Mouse (Mus musculus) midbrain, embryonic 13.5 days (tissue): ENCODE measurements at regions not wholly inside any gene's neighbourhood (a gene's known extent, or its start where the extent isn't known, plus 50 kb on each side); places are given as distances from the start of the nearest gene placed in this dataset.

Experiments
- ATAC-seq: fragments of 200-750 bp; cut with Nextera tagmentation; 2 replicates; pipeline ENCODE4 v1.8.0; 2017; ENCODE audit warnings: mild to moderate bottlenecking, moderate TSS enrichment, moderate library complexity
- H3K27ac ChIP-seq: fragments of 300-500 bp; sonication (generic); 2 replicates; pipeline ENCODE4 v1.5.1; 2015; ENCODE audit warnings: inconsistent platforms, mild to moderate bottlenecking, moderate library complexity
- H3K27me3 ChIP-seq: fragments of 300-500 bp; sonication (generic); 2 replicates; pipeline ENCODE4 v1.6.1; 2015; ENCODE audit warnings: mild to moderate bottlenecking, inconsistent platforms
- H3K36me3 ChIP-seq: fragments of 300-500 bp; sonication (generic); 2 replicates; pipeline ENCODE4 v1.6.1; 2015; ENCODE audit warnings: mild to moderate bottlenecking, inconsistent platforms
- H3K4me1 ChIP-seq: fragments of 300-500 bp; sonication (generic); replicated peaks from 2 replicates; pipeline ENCODE4 v1.6.1; 2015; ENCODE audit warnings: inconsistent platforms
- H3K4me2 ChIP-seq: fragments of 300-500 bp; sonication (generic); replicated peaks from 2 replicates; pipeline ENCODE4 v1.6.1; 2015; ENCODE audit warnings: moderate library complexity, mild to moderate bottlenecking, inconsistent platforms
- H3K4me3 ChIP-seq: fragments of 300-500 bp; sonication (generic); replicated peaks from 2 replicates; pipeline ENCODE4 v1.5.1; 2015; ENCODE audit warnings: mild to moderate bottlenecking, inconsistent platforms
- H3K9ac ChIP-seq: fragments of 300-500 bp; sonication (generic); replicated peaks from 2 replicates; pipeline ENCODE4 v1.6.1; 2015; ENCODE audit warnings: mild to moderate bottlenecking, inconsistent platforms
- H3K9me3 ChIP-seq: fragments of 300-500 bp; sonication (generic); 2 replicates; pipeline ENCODE4 v1.6.1; 2016; ENCODE audit warnings: mild to moderate bottlenecking, inconsistent platforms
- WGBS: fragments of 180-500 bp; shearing (Covaris S2); methylation state at CpG from one replicate; pipeline ENCODE4 v1.1.7; 2015; 5-methylcytosine and 5-hydroxymethylcytosine counted together

DNA sequence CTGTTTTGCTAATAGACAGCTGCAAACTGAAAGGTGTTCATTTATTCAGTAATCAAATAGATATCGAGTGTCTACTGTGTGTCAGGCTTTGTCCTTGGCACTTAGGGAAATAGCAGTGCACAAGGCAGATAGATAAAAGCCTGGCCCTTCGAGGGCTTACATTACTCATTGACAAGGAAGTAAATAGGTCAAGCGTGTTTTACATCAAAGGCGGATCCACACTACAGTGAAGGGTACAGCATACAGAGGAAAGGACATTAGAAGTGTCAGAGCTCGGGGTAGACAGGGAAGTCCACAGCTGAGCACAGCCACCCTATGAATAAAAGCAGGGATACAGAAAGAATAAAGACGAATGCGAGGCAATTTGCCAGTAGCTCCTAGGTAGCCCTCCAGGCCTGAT is 251.6 kb upstream of the Zfp703 start:
- WGBS: 62% methylated on average over 7 of the region's 7 CpGs
- no peak overlapping the region for H3K4me2 ChIP-seq
- peak; percentile 69; the same call in 1 of the 2 replicates for ATAC-seq
- no peaks in the 10 kb centered on the region for H3K27me3 ChIP-seq
- no peak overlapping the region for H3K9ac ChIP-seq
- H3K9me3 ChIP-seq: no peaks in the 10 kb centered on the region
- no peak overlapping the region for H3K4me3 ChIP-seq
- no peak overlapping the region for H3K27ac ChIP-seq
- H3K4me1 ChIP-seq: peaks cover 9% of the 10 kb centered on the region; the same call in 1 of the 2 replicates
- H3K36me3 ChIP-seq: no peaks in the 10 kb centered on the region

DNA sequence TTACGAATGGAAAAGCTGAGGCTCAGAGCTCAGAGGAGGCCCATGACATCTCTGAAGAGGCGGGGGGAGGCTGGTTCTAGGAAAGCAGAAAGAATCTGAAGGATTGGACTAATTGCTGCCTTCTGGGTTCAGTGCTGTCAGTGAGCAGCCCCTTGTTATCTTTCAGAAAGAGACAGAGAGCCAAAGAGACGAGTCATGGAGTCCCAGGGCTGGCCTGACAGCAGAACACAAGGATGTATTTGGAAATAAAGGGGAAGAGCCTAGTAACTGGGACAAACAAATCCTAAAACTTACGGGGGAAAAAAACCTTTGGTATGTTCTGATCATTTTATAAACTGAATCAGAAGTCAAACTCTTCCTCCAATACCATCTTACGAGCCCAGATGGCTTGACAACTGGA is 247.8 kb upstream of the Zfp703 start:
- H3K4me3 ChIP-seq: no peak overlapping the region
- no peak overlapping the region for H3K4me2 ChIP-seq
- no peaks in the 10 kb centered on the region for H3K27me3 ChIP-seq
- no peak for ATAC-seq
- 90% methylated on average over 5 of the region's 5 CpGs for WGBS
- H3K36me3 ChIP-seq: no peaks in the 10 kb centered on the region
- no peak overlapping the region for H3K27ac ChIP-seq
- H3K9me3 ChIP-seq: no peaks in the 10 kb centered on the region
- no peak overlapping the region for H3K9ac ChIP-seq
- H3K4me1 ChIP-seq: peaks cover 9% of the 10 kb centered on the region; the same call in 1 of the 2 replicates

DNA sequence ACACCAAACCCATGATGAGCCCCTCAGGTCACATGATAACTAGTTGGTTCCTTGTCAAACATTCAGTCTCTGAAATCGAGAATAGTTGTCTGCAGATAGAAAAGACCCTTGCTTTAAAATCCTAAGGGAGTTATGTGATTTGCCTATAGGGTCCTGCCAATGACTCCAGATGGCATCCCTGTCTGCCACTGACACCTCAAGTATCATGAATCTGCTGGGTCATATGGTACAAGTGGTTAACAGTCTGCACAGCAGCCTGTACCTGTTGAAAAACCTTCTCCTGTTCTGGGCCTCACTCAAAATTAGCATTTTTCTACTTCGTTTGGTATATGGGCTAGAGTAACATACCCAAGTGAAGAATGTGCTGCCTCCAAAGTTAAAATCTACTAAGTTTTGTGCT is 246.0 kb upstream of the Zfp703 start:
- Histone ChIP-seq H3K27me3 (no peaks in the 10 kb centered on the region), H3K9me3 (no peaks in the 10 kb centered on the region), H3K4me2 (no peak overlapping the region), H3K36me3 (no peaks in the 10 kb centered on the region), H3K9ac (no peak overlapping the region), H3K4me1 (0 out of 2 replicates have a peak, but pooled peaks cover 3% of the 10 kb centered on the region), H3K27ac (no peak overlapping the region), H3K4me3 (no peak overlapping the region)
- no peak for ATAC-seq
- 81% methylated on average over 2 of the region's 2 CpGs for WGBS

DNA sequence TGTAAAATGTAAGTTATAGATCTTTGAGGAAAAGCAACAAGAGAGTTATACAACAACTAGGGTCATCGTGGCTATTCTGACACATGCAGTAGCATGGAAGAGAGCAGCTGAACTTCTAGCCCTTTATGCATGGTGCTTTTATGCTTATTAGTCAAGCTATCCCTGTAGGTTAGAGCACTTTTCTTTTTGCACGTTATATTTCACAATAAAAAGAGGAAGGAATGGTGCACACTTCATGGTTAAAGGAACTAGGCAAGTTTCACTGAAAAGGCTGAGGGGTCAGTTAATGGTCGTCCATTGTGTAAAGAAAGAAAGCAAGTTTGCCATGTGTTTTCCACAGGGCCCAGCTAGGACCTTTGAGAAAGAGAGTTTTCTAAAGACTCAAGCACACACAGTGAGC is 232.7 kb upstream of the Zfp703 start:
- ATAC-seq: no peak
- no peak overlapping the region for H3K27ac ChIP-seq
- H3K9ac ChIP-seq: no peak overlapping the region
- H3K27me3 ChIP-seq: no peaks in the 10 kb centered on the region
- no peaks in the 10 kb centered on the region for H3K9me3 ChIP-seq
- 70% methylated on average over 3 of the region's 3 CpGs for WGBS
- peaks cover 21% of the 10 kb centered on the region for H3K4me1 ChIP-seq
- H3K4me2 ChIP-seq: no peak overlapping the region
- no peak overlapping the region for H3K4me3 ChIP-seq
- no peaks in the 10 kb centered on the region for H3K36me3 ChIP-seq

DNA sequence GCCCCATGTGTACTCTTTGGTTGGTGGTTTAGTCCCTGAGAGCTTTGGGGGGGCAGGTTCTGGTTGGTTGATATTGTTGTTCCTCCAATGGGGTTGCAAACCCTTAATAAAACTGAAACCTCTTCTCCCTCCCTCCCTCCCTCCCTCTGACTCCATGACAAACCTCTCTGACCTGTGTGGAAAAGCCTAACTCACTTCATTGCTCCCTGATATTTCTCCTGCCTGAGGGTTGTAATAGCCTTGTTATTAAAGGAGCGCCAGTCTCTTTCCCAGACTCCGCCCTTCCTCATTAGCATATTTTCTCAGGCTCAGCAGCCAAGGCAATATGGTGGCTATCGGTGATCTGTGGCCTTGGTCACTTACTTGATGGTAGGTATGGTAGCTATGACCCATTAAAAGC is 230.3 kb upstream of the Zfp703 start:
- no peak overlapping the region for H3K4me2 ChIP-seq
- no peaks in the 10 kb centered on the region for H3K36me3 ChIP-seq
- H3K27me3 ChIP-seq: no peaks in the 10 kb centered on the region
- no peak for ATAC-seq
- no peaks in the 10 kb centered on the region for H3K9me3 ChIP-seq
- no peak overlapping the region for H3K4me3 ChIP-seq
- WGBS: 91% methylated on average over 3 of the region's 3 CpGs
- peak overlapping the region; percentile 78 for H3K27ac ChIP-seq
- H3K4me1 ChIP-seq: peaks cover 21% of the 10 kb centered on the region
- H3K9ac ChIP-seq: no peak overlapping the region

DNA sequence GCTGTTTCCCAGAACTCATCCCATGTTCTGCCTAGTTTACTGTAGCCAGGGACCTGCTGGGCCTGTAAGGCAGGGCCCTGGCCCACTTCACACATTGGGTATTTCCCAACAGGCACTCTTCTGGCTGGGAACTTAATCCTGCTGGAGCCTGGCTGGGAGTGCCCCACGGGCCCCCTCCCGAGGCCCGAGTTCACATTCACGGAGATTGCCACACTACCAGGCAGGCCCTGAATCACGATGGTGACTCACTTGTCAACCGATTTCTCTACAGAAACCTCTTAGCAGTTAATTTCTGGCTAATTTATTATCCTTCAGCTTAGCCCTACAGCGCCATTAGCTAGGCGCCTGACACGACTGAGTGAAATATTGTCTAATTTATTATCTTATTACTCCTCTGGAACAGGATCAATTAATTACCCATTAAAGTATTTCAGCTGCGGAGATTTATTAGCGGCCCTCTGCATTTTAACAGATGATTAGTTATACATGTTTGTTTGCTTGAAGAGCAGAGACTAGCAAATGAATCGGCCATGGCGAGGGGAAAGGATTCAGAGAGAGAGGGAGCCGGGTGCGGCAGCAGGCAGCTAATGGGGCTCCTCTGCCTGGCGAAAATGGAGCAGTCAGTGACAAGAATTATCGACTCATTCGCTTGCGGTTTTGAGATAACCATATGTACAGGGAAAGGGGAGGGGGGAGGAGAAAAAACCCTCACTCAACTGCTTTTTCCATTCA is 229.7 kb upstream of the Zfp703 start:
- Histone ChIP-seq H3K4me1 (peaks cover 21% of the 10 kb centered on the region), H3K4me2 (no peak overlapping the region; the same call in 1 of the 2 replicates), H3K36me3 (no peaks in the 10 kb centered on the region), H3K27me3 (no peaks in the 10 kb centered on the region), H3K9me3 (no peaks in the 10 kb centered on the region), H3K9ac (no peak overlapping the region), H3K4me3 (no peak overlapping the region), H3K27ac (peak overlapping the region; percentile 78)
- WGBS: 64% methylated on average over 19 of the region's 19 CpGs
- ATAC-seq: peak; percentile 78

DNA sequence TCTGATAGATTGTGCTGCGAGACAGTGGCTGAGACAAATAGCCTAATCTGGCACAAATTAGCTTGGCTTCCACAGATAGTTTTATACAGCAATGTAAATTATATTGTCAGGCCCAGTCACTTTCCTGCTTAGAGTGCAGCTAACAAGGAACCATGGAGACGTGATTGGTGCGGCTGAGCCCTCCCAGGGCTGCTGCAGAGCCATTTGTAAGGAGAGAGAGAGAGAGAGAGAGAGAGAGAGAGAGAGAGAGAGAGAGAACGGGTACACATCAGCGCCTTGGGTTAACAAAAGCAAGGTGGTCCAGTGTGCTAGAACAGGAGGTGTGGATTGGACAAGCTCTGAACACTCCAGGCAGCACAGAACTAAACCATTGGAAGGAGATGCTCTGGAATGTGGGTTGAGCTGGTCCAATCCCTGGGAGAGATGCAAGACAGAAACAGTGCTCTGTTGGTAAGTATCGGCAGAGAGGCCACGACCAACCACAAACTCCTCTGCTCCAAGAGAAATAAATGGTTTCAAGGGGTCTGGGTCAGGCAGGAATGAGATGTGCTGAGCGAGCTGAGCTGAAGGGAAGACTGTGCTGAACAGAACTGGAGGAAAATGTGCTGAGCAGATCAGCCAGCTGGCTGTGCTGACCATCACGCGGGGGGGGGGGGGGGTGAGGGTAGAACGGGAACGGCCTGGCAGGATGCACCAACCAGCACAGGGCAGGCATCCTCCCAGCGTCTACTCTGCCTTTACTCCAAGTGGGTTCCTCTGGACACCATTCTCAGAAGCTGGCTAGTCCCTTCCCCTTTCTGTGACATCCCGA is 228.8 kb upstream of the Zfp703 start:
- peak overlapping the region; percentile 78 for H3K27ac ChIP-seq
- H3K4me2 ChIP-seq: no peak overlapping the region
- H3K4me3 ChIP-seq: no peak overlapping the region
- H3K9ac ChIP-seq: no peak overlapping the region
- peak; percentile 64 for ATAC-seq
- peaks cover 21% of the 10 kb centered on the region for H3K4me1 ChIP-seq
- 69% methylated on average over 12 of the region's 14 CpGs for WGBS
- H3K36me3 ChIP-seq: no peaks in the 10 kb centered on the region
- H3K27me3 ChIP-seq: no peaks in the 10 kb centered on the region
- no peaks in the 10 kb centered on the region for H3K9me3 ChIP-seq

DNA sequence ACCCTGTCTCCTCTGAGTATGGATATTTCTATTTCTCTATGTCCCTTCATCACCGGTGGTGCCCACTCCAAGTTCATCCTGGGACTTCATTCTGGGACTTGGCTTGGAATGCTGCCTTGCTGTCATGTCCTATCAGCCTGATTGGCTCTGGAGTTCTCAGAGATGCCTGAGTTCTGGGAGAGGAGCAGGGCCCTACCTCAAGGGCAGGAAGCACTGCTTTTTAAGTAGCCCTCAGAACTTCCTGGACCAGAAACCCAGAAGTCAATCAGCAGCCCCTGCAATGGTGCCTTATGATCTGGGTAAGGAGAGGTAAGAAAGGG is 228.2 kb upstream of the Zfp703 start:
- H3K36me3 ChIP-seq: no peaks in the 10 kb centered on the region
- H3K27me3 ChIP-seq: no peaks in the 10 kb centered on the region
- no peak overlapping the region for H3K4me3 ChIP-seq
- H3K4me1 ChIP-seq: peaks cover 21% of the 10 kb centered on the region
- H3K9me3 ChIP-seq: no peaks in the 10 kb centered on the region
- no peak for ATAC-seq
- WGBS: 100% methylated on average over 1 of the region's 1 CpGs
- H3K9ac ChIP-seq: no peak overlapping the region
- H3K4me2 ChIP-seq: no peak overlapping the region
- H3K27ac ChIP-seq: no peak overlapping the region

DNA sequence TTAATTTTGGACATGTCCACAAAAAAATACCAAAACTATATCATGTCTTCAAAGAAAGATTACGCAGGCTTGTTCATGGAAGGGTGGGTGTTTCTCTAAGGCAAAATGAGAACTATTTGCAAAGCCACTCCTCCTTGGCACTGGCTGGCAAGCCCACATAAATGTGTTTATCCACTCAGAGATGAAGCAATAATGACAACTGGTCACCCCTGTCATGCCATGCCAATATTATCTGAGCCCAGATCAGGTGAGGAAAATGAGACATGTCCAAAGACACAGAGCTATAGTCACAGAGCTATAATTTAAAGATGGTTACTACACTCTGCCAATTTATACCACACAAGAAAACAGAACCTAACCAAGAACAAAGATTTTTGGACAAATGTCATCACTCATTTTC is 227.0 kb upstream of the Zfp703 start:
- H3K36me3 ChIP-seq: no peaks in the 10 kb centered on the region
- H3K27me3 ChIP-seq: no peaks in the 10 kb centered on the region
- no peak for ATAC-seq
- peaks cover 21% of the 10 kb centered on the region for H3K4me1 ChIP-seq
- H3K9me3 ChIP-seq: peaks cover 5% of the 10 kb centered on the region
- H3K27ac ChIP-seq: no peak overlapping the region
- no peak overlapping the region for H3K4me2 ChIP-seq
- 98% methylated on average over 1 of the region's 1 CpGs for WGBS
- H3K4me3 ChIP-seq: no peak overlapping the region
- H3K9ac ChIP-seq: no peak overlapping the region

DNA sequence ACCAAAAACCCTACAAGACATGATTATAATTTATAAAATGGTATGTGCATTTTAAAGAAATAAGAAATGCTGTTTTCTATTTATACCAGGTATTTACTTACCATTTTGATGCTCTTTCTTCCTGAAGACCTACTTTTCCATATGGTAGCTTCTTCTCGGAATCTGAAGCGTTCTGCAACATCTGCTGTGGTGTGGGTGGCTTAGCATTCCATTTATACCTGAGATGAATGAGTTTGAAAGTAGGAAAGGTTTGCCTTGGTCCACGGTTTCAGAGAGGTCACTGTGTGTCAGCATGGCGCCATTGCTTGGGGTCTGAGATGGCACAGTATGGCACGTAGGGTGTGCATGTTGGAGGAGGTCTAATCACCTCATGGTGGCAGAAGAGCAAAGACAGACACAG is 225.5 kb upstream of the Zfp703 start:
- Histone ChIP-seq H3K4me3 (no peak overlapping the region), H3K27ac (no peak overlapping the region), H3K36me3 (no peaks in the 10 kb centered on the region), H3K4me1 (peaks cover 21% of the 10 kb centered on the region), H3K4me2 (no peak overlapping the region), H3K9ac (no peak overlapping the region), H3K27me3 (no peaks in the 10 kb centered on the region), H3K9me3 (peaks cover 5% of the 10 kb centered on the region)
- no peak for ATAC-seq
- WGBS: 94% methylated on average over 5 of the region's 5 CpGs

DNA sequence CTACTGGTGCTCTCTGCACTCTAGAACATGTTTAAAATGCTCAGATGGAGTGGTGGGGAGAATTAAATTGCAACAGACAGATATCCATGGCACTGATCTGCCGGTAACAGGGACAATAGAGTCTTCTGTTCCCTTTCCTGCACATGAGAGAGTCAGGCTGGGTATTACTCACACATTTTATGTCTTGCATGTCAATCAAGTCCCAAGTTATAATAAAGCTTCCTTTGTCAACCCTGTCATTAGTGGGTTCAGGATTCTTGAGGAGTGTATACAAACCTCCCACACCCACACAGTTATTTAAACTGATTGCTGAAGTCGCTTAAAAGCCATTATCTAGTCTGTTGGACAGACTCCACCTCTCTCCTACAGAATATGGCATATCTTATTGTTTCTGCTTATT is 220.7 kb upstream of the Zfp703 start:
- Histone ChIP-seq H3K4me1 (no peaks in the 10 kb centered on the region), H3K27me3 (no peaks in the 10 kb centered on the region), H3K27ac (no peak overlapping the region), H3K4me3 (no peak overlapping the region), H3K36me3 (no peaks in the 10 kb centered on the region), H3K9me3 (peaks cover 5% of the 10 kb centered on the region), H3K4me2 (no peak overlapping the region), H3K9ac (no peak overlapping the region)
- 64% methylated on average over 2 of the region's 2 CpGs for WGBS
- no peak for ATAC-seq

DNA sequence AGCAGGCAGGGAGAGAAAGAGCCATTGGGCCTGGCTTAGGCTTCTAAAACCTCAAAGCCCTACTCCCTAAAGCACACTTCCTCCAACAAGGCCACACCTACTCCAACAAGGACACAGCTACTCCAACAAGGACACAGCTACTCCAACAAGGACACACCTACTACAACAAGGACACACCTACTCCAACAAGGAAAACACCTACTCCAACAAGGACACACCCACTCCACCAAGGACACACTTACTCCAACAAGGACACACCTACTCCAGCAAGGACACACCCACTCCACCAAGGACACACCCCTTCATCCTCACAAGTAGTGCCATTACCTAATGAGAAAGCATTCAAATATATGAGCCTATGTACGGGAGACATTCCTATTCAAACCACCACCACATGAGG is 216.4 kb upstream of the Zfp703 start:
- no peak overlapping the region for H3K27ac ChIP-seq
- H3K9me3 ChIP-seq: no peaks in the 10 kb centered on the region
- WGBS: 96% methylated on average over 1 of the region's 1 CpGs
- no peaks in the 10 kb centered on the region for H3K4me1 ChIP-seq
- no peak overlapping the region for H3K9ac ChIP-seq
- no peaks in the 10 kb centered on the region for H3K36me3 ChIP-seq
- no peak for ATAC-seq
- H3K4me2 ChIP-seq: no peak overlapping the region
- no peak overlapping the region for H3K4me3 ChIP-seq
- no peaks in the 10 kb centered on the region for H3K27me3 ChIP-seq
